Mouse (Mus musculus) brain, adult 2 months (tissue): ENCODE data around the gene Ube3a.

ENCODE experiments used
- DNase-seq: peaks from one replicate; pipeline ENCODE4 v3.0.0; 2011; ENCODE audit warnings: low read depth, low spot score

Ube3a gene

GRCm38 (mm10) chr7:59228045-59228865 lies at the start of gene Ube3a:
Gene Ube3a (plus strand): TSS chr7:59228750.
- peak; percentile 99 for DNase-seq

GRCm38 (mm10) chr7:59192831-59193230 lies 35.7 kb upstream of the Ube3a start:
- DNase-seq = peak; percentile 22

- no peak for DNase-seq
Measured at GRCm38 (mm10) chr7:59214911-59215310, 13.6 kb upstream of the Ube3a start.

GRCm38 (mm10) chr7:59221244-59221643 lies 7.3 kb upstream of the Ube3a start:
- DNase-seq = no peak

- no peak for DNase-seq
Measured at GRCm38 (mm10) chr7:59228866-59229182, 274 bp downstream of the Ube3a start.

- DNase-seq = peak; percentile 74
Measured at GRCm38 (mm10) chr7:59229183-59229911, 797 bp downstream of the Ube3a start.

- DNase-seq = no peak
Measured at GRCm38 (mm10) chr7:59230304-59230703, 1.8 kb downstream of the Ube3a start.

- DNase-seq = no peak
Measured at GRCm38 (mm10) chr7:59230768-59231167, 2.2 kb downstream of the Ube3a start.

GRCm38 (mm10) chr7:59231960-59232359 lies 3.4 kb downstream of the Ube3a start:
- no peak for DNase-seq

GRCm38 (mm10) chr7:59234773-59235401 lies 6.3 kb downstream of the Ube3a start:
- DNase-seq = no peak

GRCm38 (mm10) chr7:59243257-59243656 lies 14.7 kb downstream of the Ube3a start:
- DNase-seq = no peak

GRCm38 (mm10) chr7:59245541-59245940 lies 17.0 kb downstream of the Ube3a start:
- DNase-seq = peak; percentile 41

- DNase-seq = no peak
Measured at GRCm38 (mm10) chr7:59253373-59253772, 24.8 kb downstream of the Ube3a start.

- DNase-seq = no peak
Measured at GRCm38 (mm10) chr7:59265538-59265937, 37.0 kb downstream of the Ube3a start.

GRCm38 (mm10) chr7:59271775-59272174 lies 43.2 kb downstream of the Ube3a start:
- DNase-seq = no peak

GRCm38 (mm10) chr7:59312576-59312975 lies 84.0 kb downstream of the Ube3a start:
- DNase-seq = no peak

GRCm38 (mm10) chr7:59322759-59323158 lies 94.2 kb downstream of the Ube3a start:
- no peak for DNase-seq
